Mouse (Mus musculus): ENCODE data around the gene Mxra7.

DNA sequence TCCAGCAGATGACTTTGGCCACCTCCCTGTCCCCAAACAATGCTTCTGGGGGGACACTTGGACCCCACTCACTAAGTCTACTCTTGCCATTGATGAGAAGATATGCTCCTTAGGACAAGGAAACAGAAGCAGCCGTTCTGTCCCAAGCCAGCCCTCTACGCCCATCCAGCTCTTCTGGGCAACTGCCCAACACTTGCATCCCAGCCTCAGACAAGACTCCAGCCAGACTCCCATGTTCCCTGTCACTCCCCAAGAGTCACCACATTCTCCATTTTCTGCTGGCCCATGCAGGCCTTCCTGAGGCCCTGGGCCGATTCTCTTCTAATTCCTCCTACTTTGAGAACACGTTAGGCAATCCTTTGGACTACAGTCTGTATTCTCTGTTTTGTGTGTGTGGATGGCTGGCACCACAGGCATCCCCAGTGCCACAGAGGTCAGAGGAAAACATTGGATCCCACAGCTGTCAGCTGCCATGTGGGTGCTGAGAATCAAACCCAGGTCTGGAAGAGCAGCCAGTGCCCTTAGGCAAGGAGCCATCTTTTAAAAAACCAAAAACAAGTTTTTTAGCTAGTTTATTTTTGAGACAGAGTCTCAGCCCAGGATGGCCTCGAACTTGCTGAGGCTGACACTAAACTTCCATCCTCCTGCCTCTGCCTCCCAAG is 7.8 kb downstream of the Mxra7 start:
- TF ChIP-seq CTCF (IDR thresholded peaks at IDR 0.05; ENCODE audit: control insufficient read depth, insufficient read depth, low read length), result no peak
- TF ChIP-seq POLR2A (IDR thresholded peaks at IDR 0.05; ENCODE audit: borderline replicate concordance, control insufficient read depth, low read depth, low read length), result no peak

All from bone marrow, adult 2 months (tissue).